Mouse (Mus musculus): ENCODE data around the gene Adgrl2. TPM values are rescaled to one million over a fixed set of nuclear protein-coding genes. Genes with fewer than 3 reads are reported as not detected.

The Adgrl2 gene
- polyA plus RNA-seq, 1 experiment: 16.2 TPM

GRCm38 (mm10) chr3:148926330-148926729, 64.0 kb downstream of the Adgrl2 start:
- Histone ChIP-seq H3K27me3 (ENCODE audit: control insufficient read depth, insufficient read depth, low read length) (no peaks in the 10 kb centered on the region), H3K27ac (ENCODE audit: insufficient read depth, low read depth, low read length) (no peak overlapping the region), H3K4me1 (ENCODE audit: control insufficient read depth, insufficient read depth, insufficient read length, low read length) (peaks cover 2% of the 10 kb centered on the region; the same call in 1 of the 2 replicates), H3K36me3 (ENCODE audit: control insufficient read depth, insufficient read depth, low read length) (no peaks in the 10 kb centered on the region), H3K4me3 (ENCODE audit: low read depth, low read length) (no peak overlapping the region)
- TF ChIP-seq POLR2A (IDR thresholded peaks at IDR 0.05; ENCODE audit: low read depth, low read length) (no peak), CTCF (IDR thresholded peaks at IDR 0.05; ENCODE audit: extremely low read depth, insufficient read length, insufficient replicate concordance, low read depth, low read length) (no peak)
- WGBS: 72% methylated on average over 3 of the region's 3 CpGs

- no peak for TF ChIP-seq POLR2A (IDR thresholded peaks at IDR 0.05; ENCODE audit: low read depth, low read length)
- no peak for TF ChIP-seq CTCF (IDR thresholded peaks at IDR 0.05; ENCODE audit: extremely low read depth, insufficient read length, insufficient replicate concordance, low read depth, low read length)
- Histone ChIP-seq H3K27ac (ENCODE audit: insufficient read depth, low read depth, low read length) (no peak overlapping the region), H3K36me3 (ENCODE audit: control insufficient read depth, insufficient read depth, low read length) (no peaks in the 10 kb centered on the region), H3K4me3 (ENCODE audit: low read depth, low read length) (no peak overlapping the region), H3K27me3 (ENCODE audit: control insufficient read depth, insufficient read depth, low read length) (no peaks in the 10 kb centered on the region), H3K4me1 (ENCODE audit: control insufficient read depth, insufficient read depth, insufficient read length, low read length) (peaks cover 2% of the 10 kb centered on the region; the same call in 1 of the 2 replicates)
- WGBS: 93% methylated on average over 14 of the region's 14 CpGs
Observed at GRCm38 (mm10) chr3:148922618-148923095, 67.7 kb downstream of the Adgrl2 start.

GRCm38 (mm10) chr3:148921966-148922587, 68.3 kb downstream of the Adgrl2 start:
- Histone ChIP-seq H3K36me3 (ENCODE audit: control insufficient read depth, insufficient read depth, low read length) (no peaks in the 10 kb centered on the region), H3K27ac (ENCODE audit: insufficient read depth, low read depth, low read length) (no peak overlapping the region), H3K27me3 (ENCODE audit: control insufficient read depth, insufficient read depth, low read length) (no peaks in the 10 kb centered on the region), H3K4me1 (ENCODE audit: control insufficient read depth, insufficient read depth, insufficient read length, low read length) (peaks cover 2% of the 10 kb centered on the region; the same call in 1 of the 2 replicates), H3K4me3 (ENCODE audit: low read depth, low read length) (no peak overlapping the region)
- 88% methylated on average over 13 of the region's 13 CpGs for WGBS
- TF ChIP-seq POLR2A (IDR thresholded peaks at IDR 0.05; ENCODE audit: low read depth, low read length) (no peak), CTCF (IDR thresholded peaks at IDR 0.05; ENCODE audit: extremely low read depth, insufficient read length, insufficient replicate concordance, low read depth, low read length) (no peak)

- H3K4me1 ChIP-seq (ENCODE audit: control insufficient read depth, insufficient read depth, insufficient read length, low read length): no peaks in the 10 kb centered on the region; the same call in 1 of the 2 replicates
- H3K27ac ChIP-seq (ENCODE audit: insufficient read depth, low read depth, low read length): no peak overlapping the region
- H3K4me3 ChIP-seq (ENCODE audit: low read depth, low read length): no peak overlapping the region
- no peak for TF ChIP-seq POLR2A (IDR thresholded peaks at IDR 0.05; ENCODE audit: low read depth, low read length)
- no peak for TF ChIP-seq CTCF (IDR thresholded peaks at IDR 0.05; ENCODE audit: extremely low read depth, insufficient read length, insufficient replicate concordance, low read depth, low read length)
- WGBS: 87% methylated on average over 6 of the region's 6 CpGs
- H3K36me3 ChIP-seq (ENCODE audit: control insufficient read depth, insufficient read depth, low read length): no peaks in the 10 kb centered on the region
- H3K27me3 ChIP-seq (ENCODE audit: control insufficient read depth, insufficient read depth, low read length): no peaks in the 10 kb centered on the region
Observed at GRCm38 (mm10) chr3:148920881-148921280, 69.5 kb downstream of the Adgrl2 start.

GRCm38 (mm10) chr3:148918425-148918824, 71.9 kb downstream of the Adgrl2 start:
- Histone ChIP-seq H3K27me3 (ENCODE audit: control insufficient read depth, insufficient read depth, low read length) (no peaks in the 10 kb centered on the region), H3K4me1 (ENCODE audit: control insufficient read depth, insufficient read depth, insufficient read length, low read length) (no peaks in the 10 kb centered on the region; the same call in 1 of the 2 replicates), H3K4me3 (ENCODE audit: low read depth, low read length) (no peak overlapping the region), H3K27ac (ENCODE audit: insufficient read depth, low read depth, low read length) (no peak overlapping the region), H3K36me3 (ENCODE audit: control insufficient read depth, insufficient read depth, low read length) (no peaks in the 10 kb centered on the region)
- no peak for TF ChIP-seq POLR2A (IDR thresholded peaks at IDR 0.05; ENCODE audit: low read depth, low read length)
- TF ChIP-seq CTCF (IDR thresholded peaks at IDR 0.05; ENCODE audit: extremely low read depth, insufficient read length, insufficient replicate concordance, low read depth, low read length): no peak
- 59% methylated on average over 5 of the region's 5 CpGs for whole genome bisulfite sequencing

- no peaks in the 10 kb centered on the region for H3K27me3 ChIP-seq (ENCODE audit: control insufficient read depth, insufficient read depth, low read length)
- H3K27ac ChIP-seq (ENCODE audit: insufficient read depth, low read depth, low read length): no peak overlapping the region
- H3K36me3 ChIP-seq (ENCODE audit: control insufficient read depth, insufficient read depth, low read length): no peaks in the 10 kb centered on the region
- H3K4me1 ChIP-seq (ENCODE audit: control insufficient read depth, insufficient read depth, insufficient read length, low read length): no peaks in the 10 kb centered on the region; the same call in 1 of the 2 replicates
- WGBS: 75% methylated on average over 7 of the region's 7 CpGs
- no peak overlapping the region for H3K4me3 ChIP-seq (ENCODE audit: low read depth, low read length)
- TF ChIP-seq POLR2A (IDR thresholded peaks at IDR 0.05; ENCODE audit: low read depth, low read length) (no peak), CTCF (IDR thresholded peaks at IDR 0.05; ENCODE audit: extremely low read depth, insufficient read length, insufficient replicate concordance, low read depth, low read length) (no peak)
Observed at GRCm38 (mm10) chr3:148917837-148918236, 72.5 kb downstream of the Adgrl2 start.

- Histone ChIP-seq H3K4me1 (ENCODE audit: control insufficient read depth, insufficient read depth, insufficient read length, low read length) (no peaks in the 10 kb centered on the region; the same call in 1 of the 2 replicates), H3K36me3 (ENCODE audit: control insufficient read depth, insufficient read depth, low read length) (no peaks in the 10 kb centered on the region), H3K27ac (ENCODE audit: insufficient read depth, low read depth, low read length) (no peak overlapping the region), H3K27me3 (ENCODE audit: control insufficient read depth, insufficient read depth, low read length) (no peaks in the 10 kb centered on the region), H3K4me3 (ENCODE audit: low read depth, low read length) (no peak overlapping the region)
- WGBS: 70% methylated on average over 5 of the region's 5 CpGs
- no peak for TF ChIP-seq POLR2A (IDR thresholded peaks at IDR 0.05; ENCODE audit: low read depth, low read length)
- TF ChIP-seq CTCF (IDR thresholded peaks at IDR 0.05; ENCODE audit: extremely low read depth, insufficient read length, insufficient replicate concordance, low read depth, low read length): no peak
Observed at GRCm38 (mm10) chr3:148916226-148916625, 74.1 kb downstream of the Adgrl2 start.
